In genomic region chr11:112264077-112264476, GRCm38 (mm10) we compare ENCODE assay signal across 15 mouse cellular contexts.
DNase-seq lines count a peak whose midpoint lies in the region; ATAC-seq and TF ChIP-seq lines count a peak whose summit lies in the region.
"Had no signal": no experiment of that assay in that cellular context is flagged by ENCODE, and none has a peak within 500 bp of the region (broad histone marks: within the 10 kb centered on the region; RNA-seq: fewer than 3 reads in every experiment).

No protein-coding gene starts in this region.

- no peak overlapping the region for H3K4me3 ChIP-seq in limb, embryonic 14.5 days (replicated peaks; ENCODE audit: low read length)
- H3K4me3 ChIP-seq in limb, embryonic 10.5 days = no peak overlapping the region
- H3K4me3 ChIP-seq in embryonic facial prominence, embryonic 14.5 days (ENCODE audit: low read depth, low read length) = no peak overlapping the region
- no peak overlapping the region for H3K4me3 ChIP-seq in myocyte
- no peak overlapping the region for H3K4me3 ChIP-seq in forebrain, embryonic 15.5 days
- no peak overlapping the region for H3K4me3 ChIP-seq in midbrain, embryonic 14.5 days (replicated peaks; ENCODE audit: low read depth, low read length)
- H3K4me3 ChIP-seq: forebrain, embryonic 13.5 days had no signal

- 58% methylated on average over 4 of the region's 4 CpGs for WGBS in limb, embryonic 14.5 days
- 84% methylated on average over 4 of the region's 4 CpGs for WGBS in limb, embryonic 10.5 days
- 41% methylated on average over 4 of the region's 4 CpGs for WGBS in embryonic facial prominence, embryonic 14.5 days
- WGBS in forebrain, embryonic 15.5 days = 79% methylated on average over 4 of the region's 4 CpGs
- WGBS in midbrain, embryonic 14.5 days = 81% methylated on average over 4 of the region's 4 CpGs

- no peaks in the 10 kb centered on the region for H3K79me2 ChIP-seq in myocyte (ENCODE audit: control insufficient read depth, insufficient read depth)

- H3ac ChIP-seq in myocyte (ENCODE audit: control insufficient read depth, insufficient read length) = no peak overlapping the region

- H3K36me3 ChIP-seq in limb, embryonic 14.5 days (ENCODE audit: control insufficient read depth, insufficient read depth, low read length) = no peaks in the 10 kb centered on the region
- H3K36me3 ChIP-seq in limb, embryonic 10.5 days = no peaks in the 10 kb centered on the region
- no peaks in the 10 kb centered on the region for H3K36me3 ChIP-seq in embryonic facial prominence, embryonic 14.5 days (ENCODE audit: control insufficient read depth, insufficient read depth, low read length)
- no peaks in the 10 kb centered on the region for H3K36me3 ChIP-seq in myocyte (ENCODE audit: control insufficient read depth, insufficient read depth)
- no peaks in the 10 kb centered on the region for H3K36me3 ChIP-seq in forebrain, embryonic 15.5 days
- H3K36me3 ChIP-seq in midbrain, embryonic 14.5 days (ENCODE audit: control insufficient read depth, insufficient read depth, low read length) = no peaks in the 10 kb centered on the region

- H3K27me3 ChIP-seq in limb, embryonic 14.5 days (ENCODE audit: control insufficient read depth, insufficient read depth, low read length) = no peaks in the 10 kb centered on the region
- no peaks in the 10 kb centered on the region for H3K27me3 ChIP-seq in limb, embryonic 10.5 days (ENCODE audit: low read depth, poor library complexity, severe bottlenecking)
- H3K27me3 ChIP-seq in embryonic facial prominence, embryonic 14.5 days (replicated peaks; ENCODE audit: control insufficient read depth, insufficient read depth, low read length) = no peaks in the 10 kb centered on the region
- no peaks in the 10 kb centered on the region for H3K27me3 ChIP-seq in myocyte (ENCODE audit: control insufficient read depth, insufficient read depth, insufficient read length)
- no peaks in the 10 kb centered on the region for H3K27me3 ChIP-seq in forebrain, embryonic 15.5 days
- no peaks in the 10 kb centered on the region for H3K27me3 ChIP-seq in midbrain, embryonic 14.5 days (ENCODE audit: control insufficient read depth, insufficient read depth, low read length)
- H3K27me3 ChIP-seq: forebrain, embryonic 13.5 days had no signal

- H3K9me3 ChIP-seq in limb, embryonic 14.5 days (ENCODE audit: control insufficient read depth, low read length) = no peaks in the 10 kb centered on the region
- H3K9me3 ChIP-seq in limb, embryonic 10.5 days (replicated peaks) = no peaks in the 10 kb centered on the region
- no peaks in the 10 kb centered on the region for H3K9me3 ChIP-seq in embryonic facial prominence, embryonic 14.5 days (ENCODE audit: control insufficient read depth, low read length)
- H3K9me3 ChIP-seq in forebrain, embryonic 15.5 days = no peaks in the 10 kb centered on the region
- no peaks in the 10 kb centered on the region for H3K9me3 ChIP-seq in midbrain, embryonic 14.5 days (ENCODE audit: control insufficient read depth, low read length)
- H3K9me3 ChIP-seq: forebrain, embryonic 13.5 days had no signal

- H3K27ac ChIP-seq in limb, embryonic 14.5 days (replicated peaks; ENCODE audit: low read depth, low read length) = no peak overlapping the region
- H3K27ac ChIP-seq in limb, embryonic 10.5 days = no peak overlapping the region
- no peak overlapping the region; the same call in 1 of the 2 replicates for H3K27ac ChIP-seq in embryonic facial prominence, embryonic 14.5 days (replicated peaks; ENCODE audit: low read depth, low read length)
- H3K27ac ChIP-seq in forebrain, embryonic 15.5 days (replicated peaks) = no peak overlapping the region
- no peak overlapping the region for H3K27ac ChIP-seq in midbrain, embryonic 14.5 days (replicated peaks; ENCODE audit: low read depth, low read length)
- H3K27ac ChIP-seq: forebrain, embryonic 13.5 days had no signal

- no peak for TF ChIP-seq POLR2A in limb, embryonic 14.5 days (IDR thresholded peaks at IDR 0.05; ENCODE audit: borderline replicate concordance, extremely low read depth, insufficient read depth, insufficient read length)
- TF ChIP-seq POLR2A in myocyte (IDR thresholded peaks at IDR 0.05; ENCODE audit: insufficient read length, low read depth) = no peak

- no peak overlapping the region for H3K9ac ChIP-seq in limb, embryonic 14.5 days (ENCODE audit: low read depth, low read length, severe bottlenecking)
- H3K9ac ChIP-seq in embryonic facial prominence, embryonic 14.5 days (ENCODE audit: low read depth, low read length) = no peak overlapping the region
- H3K9ac ChIP-seq in forebrain, embryonic 15.5 days (replicated peaks) = no peak overlapping the region
- no peak overlapping the region for H3K9ac ChIP-seq in midbrain, embryonic 14.5 days (replicated peaks; ENCODE audit: low read length)
- H3K9ac ChIP-seq: forebrain, embryonic 13.5 days had no signal

- ATAC-seq in limb, embryonic 14.5 days (ENCODE audit: low FRiP score, low read depth) = peak; percentile 41; the same call in 1 of the 2 replicates
- peak; percentile 62 for ATAC-seq in embryonic facial prominence, embryonic 14.5 days (ENCODE audit: low read depth)
- no peak for ATAC-seq in forebrain, embryonic 15.5 days (replicated peaks)
- no peak for ATAC-seq in midbrain, embryonic 14.5 days (ENCODE audit: low FRiP score, low TSS enrichment)
- ATAC-seq: forebrain, embryonic 13.5 days; forebrain, embryonic 16.5 days had no signal

- H3K4me2 ChIP-seq in limb, embryonic 14.5 days (replicated peaks; ENCODE audit: low read depth, low read length, severe bottlenecking) = no peak overlapping the region
- H3K4me2 ChIP-seq in embryonic facial prominence, embryonic 14.5 days (ENCODE audit: low read depth, low read length) = peak overlapping the region; percentile 24; the same call in 1 of the 2 replicates
- H3K4me2 ChIP-seq in myocyte (ENCODE audit: low read depth) = peak overlapping the region; percentile 25
- H3K4me2 ChIP-seq in forebrain, embryonic 15.5 days (replicated peaks) = no peak overlapping the region
- no peak overlapping the region for H3K4me2 ChIP-seq in midbrain, embryonic 14.5 days (ENCODE audit: low read length)
- H3K4me2 ChIP-seq: forebrain, embryonic 13.5 days had no signal

- peaks cover 3% of the 10 kb centered on the region; the same call in 1 of the 2 replicates for H3K4me1 ChIP-seq in limb, embryonic 14.5 days (ENCODE audit: control insufficient read depth, insufficient read depth, low read length)
- H3K4me1 ChIP-seq in limb, embryonic 10.5 days = peaks cover 11% of the 10 kb centered on the region; the same call in 1 of the 2 replicates
- H3K4me1 ChIP-seq in embryonic facial prominence, embryonic 14.5 days (ENCODE audit: control insufficient read depth, insufficient read depth, low read length) = peaks cover 10% of the 10 kb centered on the region; the same call in 1 of the 2 replicates
- no peaks in the 10 kb centered on the region for H3K4me1 ChIP-seq in forebrain, embryonic 15.5 days
- H3K4me1 ChIP-seq in midbrain, embryonic 14.5 days (ENCODE audit: control insufficient read depth, insufficient read depth, low read length) = no peaks in the 10 kb centered on the region
- H3K4me1 ChIP-seq: forebrain, embryonic 13.5 days had no signal

- no peak for DNase-seq in limb, embryonic 14.5 days (ENCODE audit: low spot score)
- no peak for DNase-seq in limb, embryonic 10.5 days (ENCODE audit: low spot score)
- DNase-seq in embryonic facial prominence, embryonic 14.5 days (ENCODE audit: low spot score) = peak; percentile 88
- DNase-seq in midbrain, embryonic 14.5 days = no peak
- DNase-seq: adrenal gland, adult 2 months; adrenal gland, postnatal 10 days; adrenal gland, postnatal 25 days; cerebellum, adult 11-12 months; cerebellum, adult 2 months; cerebellum, adult 9-10 months; cerebellum, postnatal 14 days had no signal

TF ChIP-seq in myocyte, 11 proteins besides CTCF, POLR2A, EP300 and RAD21:
- no peak for TF ChIP-seq USF1 (IDR thresholded peaks at IDR 0.05; ENCODE audit: low read depth)
- TF ChIP-seq POLR2AphosphoS2 (IDR thresholded peaks at IDR 0.05; ENCODE audit: insufficient read length, low read depth) = no peak
- TF ChIP-seq REST (IDR thresholded peaks at IDR 0.05; ENCODE audit: insufficient read depth, insufficient read length) = no peak
- TF ChIP-seq MYOG (IDR thresholded peaks at IDR 0.05; ENCODE audit: control insufficient read depth in 1 of 3, insufficient read depth in 1 of 3, insufficient read length in 2 of 3, low read depth in 2 of 3) = no peak
- TF ChIP-seq MYOD1 (IDR thresholded peaks at IDR 0.05; ENCODE audit: control insufficient read depth in 1 of 3, insufficient read length in 2 of 3, low read depth in 2 of 3) = no peak
- TF ChIP-seq MAX (IDR thresholded peaks at IDR 0.05; ENCODE audit: low read depth) = no peak
- TF ChIP-seq E2F4 (IDR thresholded peaks at IDR 0.05; ENCODE audit: insufficient read depth) = no peak
- no peak for TF ChIP-seq TCF3 (IDR thresholded peaks at IDR 0.05; ENCODE audit: insufficient read length, low read depth)
- TF ChIP-seq SRF (IDR thresholded peaks at IDR 0.05; ENCODE audit: control insufficient read depth, insufficient read length, low read depth) = no peak
- TF ChIP-seq TCF12 (IDR thresholded peaks at IDR 0.05; ENCODE audit: insufficient read depth, poor library complexity, severe bottlenecking) = no peak
- TF ChIP-seq CEBPB (IDR thresholded peaks at IDR 0.05; ENCODE audit: insufficient read depth, poor library complexity, severe bottlenecking) = no peak

Comparison
In these comparisons a context has a peak if more than half of its experiments do, and no peak if none do; other contexts are left out.
1. ATAC-seq: peak in limb, embryonic 14.5 days (single experiment) and embryonic facial prominence, embryonic 14.5 days (single experiment); none in forebrain, embryonic 15.5 days (single experiment) and midbrain, embryonic 14.5 days (single experiment).
2. H3K4me2 ChIP-seq: peak in embryonic facial prominence, embryonic 14.5 days (single experiment) and myocyte (single experiment); none in limb, embryonic 14.5 days (single experiment), forebrain, embryonic 15.5 days (single experiment) and midbrain, embryonic 14.5 days (single experiment).